Mouse (Mus musculus): Measurements from ENCODE around the gene Tmem246. TPM values are rescaled to one million over a fixed set of nuclear protein-coding genes. Genes with fewer than 3 reads are reported as not detected.
"Not testable (repeated sequence)": the region's sequence is repeated elsewhere in the genome, so short reads cannot be mapped to it uniquely, and the experiment has no call there.

Gene Tmem246
- polyA plus RNA-seq (2016; fragmentation: Nextera tagmentation; extraction: Ambion mirVana), result 10.6 and 12.0 TPM in 2 replicates

DNA sequence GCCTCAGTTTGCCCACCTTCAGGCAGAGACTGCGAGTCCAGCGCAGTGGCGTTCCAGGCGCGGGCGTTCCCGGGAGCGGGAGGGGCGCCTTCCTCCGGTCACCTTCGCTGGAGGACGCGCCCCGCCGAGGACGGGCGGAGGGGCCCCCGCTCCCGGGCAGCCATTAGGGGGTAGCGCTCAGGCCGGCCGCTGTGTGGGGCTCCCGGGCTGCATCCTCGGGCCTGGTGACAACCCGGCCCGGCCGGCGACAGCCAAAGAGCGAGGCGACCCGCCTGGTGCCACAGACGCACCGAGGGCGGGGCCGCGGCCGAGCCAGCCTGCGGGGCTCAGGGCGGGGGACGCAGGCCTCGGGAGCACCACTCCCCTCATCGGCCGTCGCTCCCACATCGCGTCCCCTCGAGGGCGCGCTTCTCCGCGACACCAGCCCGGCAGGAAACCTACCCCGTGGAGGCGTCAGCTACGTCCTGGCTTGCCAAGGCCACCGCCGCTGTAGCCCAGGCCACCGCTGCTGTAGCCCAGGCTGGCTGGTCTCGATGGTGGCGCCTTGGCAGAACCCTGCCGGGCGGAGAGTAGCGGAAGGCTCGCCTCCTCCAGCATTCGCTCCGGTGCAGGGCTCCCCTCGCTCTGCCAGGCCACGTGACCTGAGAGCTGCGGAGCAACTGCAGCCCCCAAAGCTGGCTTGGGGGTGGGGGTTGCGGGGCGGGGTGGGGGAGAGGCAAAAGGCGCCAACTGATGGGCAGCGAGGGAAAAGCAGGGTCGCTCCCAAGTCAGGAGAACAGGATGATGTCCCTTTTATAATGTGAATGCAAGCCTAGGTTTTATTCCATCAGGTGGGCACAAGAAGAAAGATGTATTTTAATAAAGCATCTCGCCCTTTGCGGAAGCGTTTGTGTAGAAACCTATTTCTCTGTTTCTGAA is at the start of gene Tmem246:
TSS of gene Tmem246 (minus strand) at position 694 of the 918 bp plus-strand sequence.
- Histone ChIP-seq H3K4me1 (peaks cover 11% of the 10 kb centered on the region; the same call in 1 of the 2 replicates), H3K27ac (replicated peaks) (peak within 1 kb of the TSS; percentile 87), H3K27me3 (replicated peaks; ENCODE audit: low read depth, poor library complexity, severe bottlenecking) (peaks cover 4% of the 10 kb centered on the region; the same call in 1 of the 2 replicates), H3K36me3 (replicated peaks) (no peaks in the 10 kb centered on the region), H3K9me3 (no peaks in the 10 kb centered on the region), H3K4me3 (peak within 1 kb of the TSS; percentile 88)
- WGBS, result under 1% methylated on average over 77 of the region's 77 CpGs
- DNase-seq (ENCODE audit: low spot score), result peak; percentile 81

DNA sequence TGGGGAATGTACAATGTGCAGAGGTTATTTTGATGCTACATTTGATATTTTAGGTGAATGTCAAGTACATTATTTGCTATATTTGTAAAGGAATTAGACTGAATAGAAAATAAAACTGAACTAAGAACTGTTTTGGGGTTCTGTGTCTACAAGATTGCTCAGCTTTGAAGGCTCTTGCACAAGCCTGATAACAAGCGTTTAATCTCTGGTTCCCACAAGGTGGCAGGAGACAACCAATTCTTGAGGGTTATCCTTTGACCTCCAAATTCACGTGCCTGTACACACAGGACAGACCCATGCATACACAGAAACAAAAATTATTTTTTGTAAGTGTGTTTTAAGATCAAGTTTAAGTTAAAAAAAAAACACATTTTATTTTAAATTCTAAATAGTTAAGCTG is 42.2 kb upstream of the Tmem246 start:
- WGBS, result 81% methylated on average over 2 of the region's 2 CpGs
- no peak overlapping the region for H3K27ac ChIP-seq (replicated peaks)
- no peak for DNase-seq (ENCODE audit: low spot score)
- H3K36me3 ChIP-seq (replicated peaks), result peaks cover 93% of the 10 kb centered on the region
- no peak overlapping the region for H3K4me3 ChIP-seq
- H3K4me1 ChIP-seq, result no peaks in the 10 kb centered on the region
- no peaks in the 10 kb centered on the region for H3K27me3 ChIP-seq (replicated peaks; ENCODE audit: low read depth, poor library complexity, severe bottlenecking)
- H3K9me3 ChIP-seq, result no peaks in the 10 kb centered on the region

DNA sequence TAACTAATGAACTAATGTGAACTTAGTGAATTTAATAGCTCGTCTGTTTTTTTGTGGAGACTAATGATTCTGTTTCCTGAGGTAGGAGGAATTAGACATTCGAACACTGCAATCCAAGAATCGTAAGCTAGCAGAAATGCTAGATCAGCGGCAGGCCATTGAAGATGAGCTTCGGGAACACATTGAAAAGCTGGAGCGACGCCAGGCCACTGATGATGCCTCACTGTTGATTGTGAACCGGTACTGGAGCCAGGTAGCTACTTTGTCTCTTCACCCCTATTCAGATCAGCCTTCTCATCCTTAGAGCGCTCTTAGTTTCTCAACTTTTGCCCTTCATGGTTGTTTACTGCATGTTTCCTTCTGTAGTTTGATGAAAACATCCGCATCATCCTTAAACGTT is 40.1 kb upstream of the Tmem246 start:
- DNase-seq (ENCODE audit: low spot score), result no peak
- Histone ChIP-seq H3K4me1 (peaks cover 7% of the 10 kb centered on the region; the same call in 1 of the 2 replicates), H3K27ac (replicated peaks) (no peak overlapping the region), H3K4me3 (no peak overlapping the region), H3K36me3 (replicated peaks) (peaks cover 87% of the 10 kb centered on the region), H3K27me3 (replicated peaks; ENCODE audit: low read depth, poor library complexity, severe bottlenecking) (no peaks in the 10 kb centered on the region), H3K9me3 (no peaks in the 10 kb centered on the region)
- WGBS, result 95% methylated on average over 11 of the region's 11 CpGs

DNA sequence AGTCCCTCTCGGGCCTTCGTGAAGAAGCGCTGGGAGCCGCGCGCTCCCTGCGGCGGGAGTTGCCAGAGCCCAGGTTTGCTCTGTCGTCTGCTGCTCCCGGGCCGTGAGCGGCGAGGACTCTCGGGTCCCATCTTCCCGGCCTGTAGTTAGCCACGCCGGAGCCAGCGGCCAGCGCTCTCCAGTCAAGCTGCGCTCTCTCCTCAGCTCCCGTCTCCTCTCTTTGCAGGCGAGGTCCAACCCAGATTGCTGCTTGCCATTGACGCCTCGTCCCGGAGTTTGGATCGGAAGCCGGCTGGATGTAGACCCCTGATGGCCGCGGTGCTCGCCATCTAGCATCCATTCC is 34.4 kb upstream of the Tmem246 start:
- Histone ChIP-seq H3K4me3 (peak overlapping the region; percentile 91), H3K27ac (replicated peaks) (peak overlapping the region; percentile 90), H3K27me3 (replicated peaks; ENCODE audit: low read depth, poor library complexity, severe bottlenecking) (no peaks in the 10 kb centered on the region), H3K4me1 (peaks cover 10% of the 10 kb centered on the region; the same call in 1 of the 2 replicates), H3K36me3 (replicated peaks) (peaks cover 37% of the 10 kb centered on the region), H3K9me3 (no peaks in the 10 kb centered on the region)
- under 1% methylated on average over 30 of the region's 30 CpGs for WGBS
- DNase-seq (ENCODE audit: low spot score), result no peak

DNA sequence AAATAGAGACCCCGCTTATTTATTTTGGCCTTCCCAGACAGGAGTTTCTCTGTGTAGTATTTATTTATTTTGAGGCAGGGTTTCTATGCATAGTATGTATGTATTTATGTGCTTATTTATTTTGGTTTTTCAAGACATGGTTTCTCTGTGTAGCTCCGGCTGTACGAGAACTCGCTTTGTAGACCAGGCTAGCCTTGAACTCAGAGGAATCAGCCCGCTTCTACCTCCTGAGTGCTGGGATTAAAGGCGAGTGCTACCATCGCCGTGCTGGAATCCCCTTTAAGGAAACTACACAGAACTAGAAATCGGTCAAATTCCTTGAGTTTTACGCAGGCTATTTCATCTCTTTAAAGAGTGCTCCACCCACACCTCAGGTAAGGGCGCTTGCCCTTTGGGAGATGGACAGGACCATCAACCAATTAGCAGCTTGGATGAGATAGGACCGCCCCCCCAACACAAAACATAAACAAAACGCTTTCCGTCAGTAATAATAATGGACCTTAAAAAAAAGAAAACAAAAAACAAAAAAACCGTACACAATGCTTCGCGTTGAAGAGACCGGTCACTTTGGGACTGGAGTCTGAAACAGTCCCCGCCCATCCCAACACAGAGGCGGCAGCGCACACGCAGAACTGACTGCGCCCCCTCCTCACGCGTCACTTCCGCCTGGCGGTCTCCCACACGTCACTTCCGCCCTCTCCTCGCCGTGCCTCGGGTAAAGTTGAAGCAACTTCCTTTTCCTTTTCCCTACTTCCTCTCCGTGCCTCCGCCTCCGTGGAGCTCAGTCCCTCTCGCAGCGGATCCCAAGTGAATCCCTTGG is 33.9 kb upstream of the Tmem246 start, which contains the start of gene Rnf20:
TSS of gene Rnf20 (plus strand) at position 688 of the 820 bp plus-strand sequence.
- 4% methylated on average over 37 of the region's 37 CpGs for WGBS
- peaks cover 31% of the 10 kb centered on the region for H3K36me3 ChIP-seq (replicated peaks)
- peak within 1 kb of the TSS; percentile 90 for H3K27ac ChIP-seq (replicated peaks)
- H3K4me3 ChIP-seq, result peak within 1 kb of the TSS; percentile 91
- peak; percentile 95 for DNase-seq (ENCODE audit: low spot score)
- no peaks in the 10 kb centered on the region for H3K27me3 ChIP-seq (replicated peaks; ENCODE audit: low read depth, poor library complexity, severe bottlenecking)
- H3K9me3 ChIP-seq, result no peaks in the 10 kb centered on the region
- H3K4me1 ChIP-seq, result peaks cover 11% of the 10 kb centered on the region; the same call in 1 of the 2 replicates

DNA sequence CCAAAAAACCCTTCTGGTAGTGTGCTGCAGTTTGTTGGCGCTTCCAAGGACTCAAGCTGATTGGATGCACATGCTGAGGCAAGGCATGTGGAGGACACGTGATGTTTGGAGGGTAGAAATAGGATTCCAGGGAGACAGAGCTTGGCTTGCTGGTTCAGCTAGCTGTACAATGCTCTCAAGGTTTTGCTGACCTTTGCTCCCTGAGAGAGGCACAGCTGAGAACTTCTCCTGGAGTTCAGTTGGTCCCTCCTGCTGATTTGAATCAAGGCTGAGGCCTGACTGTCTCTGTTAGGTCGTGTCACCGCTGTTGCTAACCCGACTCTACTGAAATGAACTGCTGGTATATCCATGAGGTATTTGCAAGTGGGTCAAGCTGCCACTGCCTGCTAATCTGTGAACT is 31.3 kb upstream of the Tmem246 start:
- Histone ChIP-seq H3K4me3 (no peak overlapping the region), H3K27ac (replicated peaks) (no peak overlapping the region)
- WGBS, result 75% methylated on average over 5 of the region's 5 CpGs

DNA sequence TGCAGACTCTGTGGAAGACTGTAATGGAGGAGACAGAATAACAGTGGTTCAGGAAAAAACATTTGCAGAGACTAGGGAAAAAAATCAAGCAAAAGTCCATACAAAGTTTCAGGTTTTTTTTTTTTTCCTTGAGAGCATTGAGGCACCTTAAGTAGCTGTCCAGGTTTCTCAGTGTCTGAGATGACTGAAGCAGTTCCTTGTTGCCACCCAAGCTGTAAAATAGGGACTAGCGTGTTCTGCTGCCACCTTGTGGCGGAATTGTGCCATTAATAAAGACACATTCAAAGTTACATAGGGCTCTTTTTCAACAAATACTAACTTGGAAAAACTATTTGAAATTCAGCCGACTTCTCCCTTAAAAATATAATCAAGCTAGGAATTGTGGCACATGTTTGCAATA is 29.3 kb upstream of the Tmem246 start:
- Histone ChIP-seq H3K36me3 (replicated peaks) (no peaks in the 10 kb centered on the region), H3K4me3 (no peak overlapping the region), H3K27me3 (replicated peaks; ENCODE audit: low read depth, poor library complexity, severe bottlenecking) (no peaks in the 10 kb centered on the region), H3K4me1 (peaks cover 3% of the 10 kb centered on the region; the same call in 1 of the 2 replicates), H3K9me3 (no peaks in the 10 kb centered on the region), H3K27ac (replicated peaks) (no peak overlapping the region)
- DNase-seq (ENCODE audit: low spot score), result peak; percentile 68
- 5% methylated on average over 3 of the region's 3 CpGs for WGBS

More for the DNA sequence above, 31.3 kb upstream of the Tmem246 start:
- Histone ChIP-seq H3K4me1 (peaks cover 13% of the 10 kb centered on the region; the same call in 1 of the 2 replicates), H3K9me3 (no peaks in the 10 kb centered on the region), H3K27me3 (replicated peaks; ENCODE audit: low read depth, poor library complexity, severe bottlenecking) (no peaks in the 10 kb centered on the region), H3K36me3 (replicated peaks) (peaks cover 5% of the 10 kb centered on the region)
- no peak for DNase-seq (ENCODE audit: low spot score)

DNA sequence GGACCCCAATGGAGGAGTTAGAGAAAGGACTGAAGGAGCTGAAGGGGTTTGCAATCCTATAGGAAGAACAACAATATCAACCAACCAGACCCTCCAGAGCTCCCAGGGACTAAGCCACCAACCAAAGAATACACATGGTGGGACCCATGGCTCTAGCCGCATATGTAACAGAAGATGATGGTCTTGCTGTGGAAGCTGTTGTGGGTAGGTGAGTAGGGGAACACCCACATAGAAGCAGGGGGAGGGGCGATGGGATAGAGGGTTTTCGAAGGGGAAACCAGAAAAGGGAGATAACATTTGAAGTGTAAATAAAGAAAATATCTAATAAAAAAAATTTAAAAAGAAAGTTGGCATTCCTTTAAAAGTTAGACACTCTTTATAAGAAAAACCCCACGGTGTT is 27.3 kb upstream of the Tmem246 start:
- H3K9me3 ChIP-seq; H3K36me3 ChIP-seq (replicated peaks); H3K27ac ChIP-seq (replicated peaks); H3K4me1 ChIP-seq; H3K27me3 ChIP-seq (replicated peaks; ENCODE audit: low read depth, poor library complexity, severe bottlenecking); H3K4me3 ChIP-seq; DNase-seq (ENCODE audit: low spot score): not testable (repeated sequence)
- 88% methylated on average over 4 of the region's 4 CpGs for WGBS

DNA sequence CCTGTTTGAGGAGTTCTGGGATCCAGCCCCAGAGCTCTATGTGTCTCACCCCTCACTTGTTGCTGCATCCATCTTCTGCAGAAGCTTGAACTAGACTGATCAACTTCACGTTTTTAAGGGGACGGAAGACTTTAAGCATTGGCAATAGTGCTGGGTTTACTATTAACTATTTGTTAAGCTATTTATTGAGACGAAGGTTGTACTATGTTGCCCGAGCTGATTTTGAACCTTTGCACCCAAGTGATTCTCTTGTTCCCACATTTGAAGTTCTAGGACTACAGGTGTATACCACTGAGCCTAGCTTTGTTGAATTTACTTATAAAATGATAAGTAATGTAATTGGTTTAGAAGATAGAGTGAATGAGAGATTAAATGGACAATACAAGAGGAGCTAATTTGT is 26.2 kb upstream of the Tmem246 start:
- Histone ChIP-seq H3K9me3 (no peaks in the 10 kb centered on the region), H3K4me1 (peaks cover 3% of the 10 kb centered on the region; the same call in 1 of the 2 replicates), H3K27ac (replicated peaks) (no peak overlapping the region), H3K4me3 (no peak overlapping the region), H3K27me3 (replicated peaks; ENCODE audit: low read depth, poor library complexity, severe bottlenecking) (no peaks in the 10 kb centered on the region), H3K36me3 (replicated peaks) (no peaks in the 10 kb centered on the region)
- 85% methylated on average over 4 of the region's 4 CpGs for WGBS
- no peak for DNase-seq (ENCODE audit: low spot score)

DNA sequence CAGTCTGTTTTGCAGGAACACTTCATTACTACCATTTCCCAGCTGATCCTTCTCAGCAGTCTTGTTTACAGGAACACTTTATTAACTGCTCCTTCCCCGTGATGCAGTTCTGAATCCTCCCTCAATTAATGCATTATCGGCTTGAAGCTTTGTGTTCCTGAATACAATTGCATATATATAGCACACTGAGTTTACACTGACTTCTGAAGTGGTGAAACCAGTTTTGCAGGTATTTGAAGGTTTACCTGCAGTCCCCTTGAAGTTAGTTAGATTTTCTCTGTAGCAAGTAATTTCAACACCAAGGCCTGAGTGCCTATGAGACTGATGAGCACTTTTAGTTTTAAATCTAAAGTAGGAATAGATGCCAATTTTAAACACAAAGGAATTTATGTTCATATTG is 24.6 kb upstream of the Tmem246 start:
- no peak overlapping the region for H3K4me3 ChIP-seq
- H3K27ac ChIP-seq (replicated peaks), result no peak overlapping the region
- DNase-seq (ENCODE audit: low spot score), result no peak
- peaks cover 3% of the 10 kb centered on the region; the same call in 1 of the 2 replicates for H3K4me1 ChIP-seq
- no peaks in the 10 kb centered on the region for H3K27me3 ChIP-seq (replicated peaks; ENCODE audit: low read depth, poor library complexity, severe bottlenecking)
- 79% methylated on average over 2 of the region's 2 CpGs for WGBS
- H3K36me3 ChIP-seq (replicated peaks), result no peaks in the 10 kb centered on the region
- no peaks in the 10 kb centered on the region for H3K9me3 ChIP-seq

DNA sequence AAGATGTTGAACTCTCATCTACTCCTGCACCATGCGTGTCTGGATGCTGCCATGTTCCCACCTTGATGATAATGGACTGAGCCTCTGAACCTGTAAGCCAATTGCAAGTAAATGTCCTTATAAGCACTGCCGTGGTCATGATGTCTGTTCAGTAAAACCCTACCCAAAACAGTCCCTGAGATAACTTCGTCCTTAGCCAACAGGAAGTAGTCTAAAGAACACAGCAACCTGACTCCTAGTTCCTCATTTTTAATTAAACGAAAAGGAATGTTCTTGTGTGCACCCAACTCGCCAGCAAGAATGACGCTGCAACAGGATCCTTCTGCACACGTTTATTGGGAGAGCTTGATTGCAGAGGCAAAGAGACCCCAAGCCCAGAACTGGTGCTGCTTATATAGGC is 22.2 kb upstream of the Tmem246 start:
- H3K27ac ChIP-seq (replicated peaks); H3K4me3 ChIP-seq; H3K36me3 ChIP-seq (replicated peaks); DNase-seq (ENCODE audit: low spot score); H3K4me1 ChIP-seq; H3K9me3 ChIP-seq; H3K27me3 ChIP-seq (replicated peaks; ENCODE audit: low read depth, poor library complexity, severe bottlenecking): not testable (repeated sequence)
- 89% methylated on average over 7 of the region's 7 CpGs for WGBS

DNA sequence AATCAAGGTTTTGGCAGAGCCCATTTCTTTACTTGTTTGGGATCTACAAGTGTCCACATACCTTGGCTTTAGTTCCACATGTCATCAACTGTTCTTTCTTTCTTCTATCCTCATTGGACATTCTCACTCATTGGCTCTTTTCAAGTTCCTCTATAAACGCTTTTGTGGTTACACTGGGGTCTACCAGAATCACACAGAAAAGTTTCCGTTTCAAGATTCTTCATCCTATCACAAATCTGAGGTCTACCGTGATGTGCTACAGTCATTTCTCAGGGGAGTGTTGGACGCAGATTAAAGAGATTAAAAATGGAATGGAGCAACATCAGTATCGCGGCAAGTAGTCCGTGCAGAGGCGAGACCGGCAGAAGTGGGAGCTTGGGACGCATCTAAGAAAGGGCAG is 19.2 kb upstream of the Tmem246 start:
- H3K9me3 ChIP-seq, result no peaks in the 10 kb centered on the region
- no peaks in the 10 kb centered on the region for H3K27me3 ChIP-seq (replicated peaks; ENCODE audit: low read depth, poor library complexity, severe bottlenecking)
- no peak overlapping the region for H3K4me3 ChIP-seq
- H3K27ac ChIP-seq (replicated peaks), result no peak overlapping the region
- H3K36me3 ChIP-seq (replicated peaks), result no peaks in the 10 kb centered on the region
- WGBS, result 94% methylated on average over 10 of the region's 10 CpGs
- H3K4me1 ChIP-seq, result no peaks in the 10 kb centered on the region
- no peak for DNase-seq (ENCODE audit: low spot score)
